Mouse (Mus musculus) liver, adult 2 months (tissue): ENCODE measurements around the gene Pak1. TPM values are rescaled to one million over a fixed set of nuclear protein-coding genes. Genes with fewer than 3 reads are reported as not detected.

Experiments used
- DNase-seq: peaks from one replicate; pipeline ENCODE4 v3.0.0-alpha.2; 2011; ENCODE audit warnings: low read depth, low spot score; ENCODE audit errors: extremely low read depth
- H3K27ac ChIP-seq: fragments of 200-500 bp; replicated peaks from 2 replicates; pipeline ENCODE4 v1.5.1; 2012; ENCODE audit warnings: low read depth, mild to moderate bottlenecking, control low read depth, inconsistent platforms, low read length; ENCODE audit not compliant: insufficient read depth
- H3K27me3 ChIP-seq: fragments of 200-500 bp; 2 replicates; pipeline ENCODE4 v1.6.1; 2012; ENCODE audit warnings: mild to moderate bottlenecking, moderate library complexity, low read length, inconsistent platforms; ENCODE audit not compliant: control insufficient read depth, insufficient read depth
- H3K36me3 ChIP-seq: fragments of 200-500 bp; 2 replicates; pipeline ENCODE4 v1.6.1; 2012; ENCODE audit warnings: low read length, inconsistent platforms; ENCODE audit not compliant: control insufficient read depth, insufficient read depth
- H3K4me1 ChIP-seq: fragments of 200-500 bp; 2 replicates; pipeline ENCODE4 v1.6.1; 2011; ENCODE audit warnings: low read length; ENCODE audit not compliant: control insufficient read depth, insufficient read depth
- H3K4me3 ChIP-seq: fragments of 200-500 bp; 2 replicates; pipeline ENCODE4 v1.5.1; 2011; ENCODE audit warnings: low read depth, mild to moderate bottlenecking, control low read depth, low read length, moderate library complexity; ENCODE audit not compliant: insufficient read depth
- H3K79me2 ChIP-seq: fragments of 200-500 bp; 2 replicates; pipeline ENCODE4 v1.6.1; 2012; ENCODE audit warnings: inconsistent platforms, mild to moderate bottlenecking, low read length, moderate library complexity; ENCODE audit not compliant: control insufficient read depth, insufficient read depth
- H3K9ac ChIP-seq: fragments of 200-500 bp; 2 replicates; pipeline ENCODE4 v1.6.1; 2012; ENCODE audit warnings: low read depth, mild to moderate bottlenecking, control low read depth, inconsistent platforms, low read length
- CTCF ChIP-seq: fragments of 200-500 bp; IDR thresholded peaks from 2 replicates; pipeline ENCODE4 v1.5.1; 2011; ENCODE audit warnings: low read depth, low read length, control low read depth
- POLR2A ChIP-seq: fragments of 200-500 bp; IDR thresholded peaks from 2 replicates; pipeline ENCODE4 v1.6.1; 2011; ENCODE audit warnings: low read length, control low read depth; ENCODE audit not compliant: insufficient read depth; ENCODE audit errors: extremely low read depth
- WGBS: fragments of 180-500 bp; shearing (Covaris S2); methylation state at CpG from one replicate; pipeline ENCODE4 v1.1.7; 2018; 5-methylcytosine and 5-hydroxymethylcytosine counted together
- polyA plus RNA-seq: library from polyadenylated mRNA; depleted of rRNA; stranded (reverse); fragments of >200 nt; gene quantifications from 2 replicates; pipeline ENCODE4 v1.2.3, GENCODE M21; 2012
- total RNA-seq: library from RNA; depleted of rRNA; stranded (reverse); fragments of >200 nt; gene quantifications from 2 replicates; pipeline ENCODE4 v1.2.3, GENCODE M21; 2014

Gene Pak1
- total and polyA plus RNA-seq, 2 experiments = 1.2 to 3.0 TPM

- Histone ChIP-seq H3K4me3 (peak overlapping the region; percentile 32), H3K4me1 (peaks cover 4% of the 10 kb centered on the region; the same call in 1 of the 2 replicates), H3K9ac (peak overlapping the region; percentile 65), H3K27me3 (no peaks in the 10 kb centered on the region), H3K36me3 (no peaks in the 10 kb centered on the region), H3K27ac (peak overlapping the region; percentile 72), H3K79me2 (no peaks in the 10 kb centered on the region)
- DNase-seq = peak; percentile 74
- WGBS = 24% methylated on average over 28 of the region's 28 CpGs
- TF ChIP-seq POLR2A (no peak), CTCF (peak; percentile 96)
Observed at GRCm38 (mm10) chr7:97747787-97748497, 40.4 kb upstream of the Pak1 start.

- 19% methylated on average over 10 of the region's 10 CpGs for WGBS
- Histone ChIP-seq H3K9ac (peak overlapping the region; percentile 47), H3K27me3 (no peaks in the 10 kb centered on the region), H3K36me3 (no peaks in the 10 kb centered on the region), H3K79me2 (no peaks in the 10 kb centered on the region), H3K4me3 (peak overlapping the region; percentile 25), H3K27ac (peak overlapping the region; percentile 84), H3K4me1 (peaks cover 4% of the 10 kb centered on the region; the same call in 1 of the 2 replicates)
- peak; percentile 62 for DNase-seq
- TF ChIP-seq POLR2A = no peak
- TF ChIP-seq CTCF = no peak
Observed at GRCm38 (mm10) chr7:97748527-97749206, 39.7 kb upstream of the Pak1 start.

GRCm38 (mm10) chr7:97749207-97750190 lies 38.8 kb upstream of the Pak1 start:
- Histone ChIP-seq H3K4me1 (peaks cover 4% of the 10 kb centered on the region; the same call in 1 of the 2 replicates), H3K9ac (peak overlapping the region; percentile 47), H3K27ac (peak overlapping the region; percentile 84), H3K4me3 (peak overlapping the region; percentile 25), H3K36me3 (no peaks in the 10 kb centered on the region), H3K79me2 (no peaks in the 10 kb centered on the region), H3K27me3 (no peaks in the 10 kb centered on the region)
- DNase-seq = peak; percentile 73
- 28% methylated on average over 19 of the region's 19 CpGs for WGBS
- TF ChIP-seq POLR2A (no peak), CTCF (no peak)

GRCm38 (mm10) chr7:97756967-97757881 lies 31.1 kb upstream of the Pak1 start:
- no peak for DNase-seq
- Histone ChIP-seq H3K79me2 (no peaks in the 10 kb centered on the region), H3K27me3 (no peaks in the 10 kb centered on the region), H3K27ac (no peak overlapping the region), H3K4me3 (no peak overlapping the region), H3K36me3 (no peaks in the 10 kb centered on the region), H3K4me1 (no peaks in the 10 kb centered on the region), H3K9ac (no peak overlapping the region)
- WGBS = 58% methylated on average over 18 of the region's 18 CpGs
- TF ChIP-seq POLR2A (no peak), CTCF (no peak)

GRCm38 (mm10) chr7:97764591-97764990 lies 23.8 kb upstream of the Pak1 start:
- WGBS = 84% methylated on average over 11 of the region's 11 CpGs
- Histone ChIP-seq H3K9ac (no peak overlapping the region), H3K4me1 (no peaks in the 10 kb centered on the region), H3K4me3 (no peak overlapping the region), H3K27me3 (no peaks in the 10 kb centered on the region), H3K79me2 (no peaks in the 10 kb centered on the region), H3K36me3 (no peaks in the 10 kb centered on the region), H3K27ac (no peak overlapping the region)
- no peak for DNase-seq
- TF ChIP-seq CTCF (no peak), POLR2A (no peak)
